Mouse (Mus musculus) left cerebral cortex, postnatal 36 days (tissue): ENCODE results near the gene AW551984. TPM values are rescaled to one million over a fixed set of nuclear protein-coding genes. Genes with fewer than 3 reads are reported as not detected.

ENCODE experiments used
- total RNA-seq, 2 experiments: library from RNA; stranded (reverse); gene quantifications; 2 replicates each; pipeline ENCODE4 v1.2.3; 2021

The AW551984 gene
- total RNA-seq, 2 experiments from 2014 or later: 3.3 to 7.3 TPM

Other genes starting within 250 kb of the AW551984 start
- gene Olfr951, start 217.0 kb downstream of the AW551984 start, total RNA-seq: not detected
- gene Olfr952, start 177.3 kb downstream of the AW551984 start, total RNA-seq: not detected
- not detected for gene Olfr954, start 147.7 kb downstream of the AW551984 start, total RNA-seq
- gene Olfr955, start 132.5 kb downstream of the AW551984 start, total RNA-seq: not detected
- not detected for gene Olfr44, start 110.4 kb downstream of the AW551984 start, total RNA-seq
- not detected for gene Olfr957, start 88.6 kb downstream of the AW551984 start, total RNA-seq
- not detected for gene Olfr958, start 50.3 kb downstream of the AW551984 start, total RNA-seq
- not detected for gene Olfr959, start 28.8 kb downstream of the AW551984 start, total RNA-seq
- not detected for gene Olfr148, start 6.3 kb upstream of the AW551984 start, total RNA-seq
- not detected for gene Olfr960, start 17.0 kb upstream of the AW551984 start, total RNA-seq
- gene Olfr961, start 40.7 kb upstream of the AW551984 start, total RNA-seq: not detected
- not detected for gene Olfr963, start 62.8 kb upstream of the AW551984 start, total RNA-seq
- gene Olfr149, start 102.7 kb upstream of the AW551984 start, total RNA-seq: not detected
- gene Olfr965, start 107.0 kb upstream of the AW551984 start, total RNA-seq: not detected
- gene Olfr150, start 126.6 kb upstream of the AW551984 start, total RNA-seq: not detected
- gene Olfr967, start 141.8 kb upstream of the AW551984 start, total RNA-seq: not detected
- gene Olfr968, start 178.8 kb upstream of the AW551984 start, total RNA-seq: not detected
- gene Olfr969, start 186.5 kb upstream of the AW551984 start, total RNA-seq: not detected
- not detected for gene Olfr970, start 204.5 kb upstream of the AW551984 start, total RNA-seq
- not detected for gene Olfr971, start 232.5 kb upstream of the AW551984 start, total RNA-seq